Mouse (Mus musculus) ES-E14 (cell line): ENCODE data around the gene Srek1ip1. TPM values are rescaled to one million over a fixed set of nuclear protein-coding genes. Genes with fewer than 3 reads are reported as not detected.

Source experiments
- DNase-seq: peaks from one replicate; pipeline ENCODE4 v3.0.0-alpha.2; 2013; ENCODE audit warnings: low read depth, low spot score
- H3K27ac ChIP-seq: 2 replicates; pipeline ENCODE4 v1.5.1; 2012; ENCODE audit warnings: low read depth, mild to moderate bottlenecking, low read length, moderate library complexity, mixed read lengths; ENCODE audit not compliant: poor library complexity, insufficient read depth, severe bottlenecking
- H3K36me3 ChIP-seq: 2 replicates; pipeline ENCODE4 v1.6.1; 2012; ENCODE audit warnings: mild to moderate bottlenecking, low read length, moderate library complexity, mixed read lengths; ENCODE audit not compliant: control insufficient read depth, poor library complexity, insufficient read depth, severe bottlenecking
- H3K4me1 ChIP-seq, 2 experiments: fragments of 150-350 bp in 1 of 2; sonication (generic) in 1 of 2; 2 replicates each; pipeline ENCODE4 v1.6.1; 2012; ENCODE audit warnings: low read length in 2 of 2, mild to moderate bottlenecking in 1 of 2, mixed read lengths in 1 of 2; ENCODE audit not compliant: control insufficient read depth in 2 of 2, insufficient read depth in 2 of 2, poor library complexity in 1 of 2
- H3K4me3 ChIP-seq, 2 experiments: fragments of 150-350 bp in 1 of 2; sonication (generic) in 1 of 2; 2 replicates each; pipeline ENCODE4 v1.5.1; 2012; ENCODE audit warnings: low read length in 2 of 2, low read depth in 1 of 2, mild to moderate bottlenecking in 1 of 2, mixed read lengths in 1 of 2; ENCODE audit not compliant: insufficient read depth in 1 of 2, poor library complexity in 1 of 2, severe bottlenecking in 1 of 2
- H3K9ac ChIP-seq: 2 replicates; pipeline ENCODE4 v1.6.1; 2012; ENCODE audit warnings: low read depth, mild to moderate bottlenecking, low read length, mixed read lengths; ENCODE audit not compliant: poor library complexity, insufficient read depth, severe bottlenecking
- H3K9me3 ChIP-seq: fragments of 150-350 bp; sonication (generic); 2 replicates; pipeline ENCODE4 v1.6.1; 2012; ENCODE audit warnings: low read depth, mild to moderate bottlenecking, low read length; ENCODE audit not compliant: control insufficient read depth, insufficient read depth
- CHD2 ChIP-seq: IDR thresholded peaks from 2 replicates; pipeline ENCODE4 v1.6.1; 2014; ENCODE audit warnings: mild to moderate bottlenecking, low read depth, low read length, inconsistent platforms
- HCFC1 ChIP-seq: IDR thresholded peaks from 2 replicates; pipeline ENCODE4 v1.6.1; 2012; ENCODE audit warnings: low read length, inconsistent platforms, borderline replicate concordance; ENCODE audit not compliant: insufficient read depth
- MAFK ChIP-seq: IDR thresholded peaks from 2 replicates; pipeline ENCODE4 v1.6.1; 2014; ENCODE audit warnings: mild to moderate bottlenecking, low read depth, low read length, inconsistent platforms; ENCODE audit not compliant: insufficient read depth
- ZC3H11A ChIP-seq: IDR thresholded peaks from 2 replicates; pipeline ENCODE4 v1.6.1; 2012; ENCODE audit warnings: low read depth, mild to moderate bottlenecking, inconsistent platforms, low read length, borderline replicate concordance
- ZNF384 ChIP-seq: IDR thresholded peaks from 2 replicates; pipeline ENCODE4 v1.6.1; 2012; ENCODE audit warnings: low read depth, low read length, inconsistent platforms
- in situ Hi-C, 2 experiments: fragments of 600-800 bp; cut with MboI; formaldehyde crosslinking; loops; one replicate each; pipeline ENCODE4 v1.15.1; 2025; ENCODE audit warnings: low sequenced_read_pairs in 2 of 2, inconsistent platforms in 1 of 2; ENCODE audit not compliant: unreplicated experiment in 2 of 2
- total RNA-seq: library from RNA; depleted of rRNA; stranded (reverse); fragments of 300-350 nt; gene quantifications from 2 replicates; pipeline ENCODE4 v1.2.3, GENCODE M21; 2012

The Srek1ip1 gene
- total RNA-seq, 1 experiment, result 5.9 TPM

GRCm38 (mm10) chr13:104799067-104799466 lies 6.8 kb downstream of the Srek1ip1 start:
- in situ Hi-C loops, result no loop called here
- Histone ChIP-seq H3K4me3 (no peak overlapping the region), H3K4me1 (no peaks in the 10 kb centered on the region), H3K9me3 (no peaks in the 10 kb centered on the region), H3K27ac (no peak overlapping the region), H3K9ac (no peak overlapping the region), H3K36me3 (peaks cover 4% of the 10 kb centered on the region; the same call in 1 of the 2 replicates)
- DNase-seq, result no peak
- TF ChIP-seq CHD2 (no peak), MAFK (no peak), ZC3H11A (no peak), ZNF384 (no peak), HCFC1 (no peak)

GRCm38 (mm10) chr13:104799566-104800182 lies 7.4 kb downstream of the Srek1ip1 start:
- TF ChIP-seq MAFK, result no peak
- no peak for TF ChIP-seq ZNF384
- TF ChIP-seq ZC3H11A, result no peak
- no peak for TF ChIP-seq HCFC1
- TF ChIP-seq CHD2, result no peak
- no peak for DNase-seq
- no peaks in the 10 kb centered on the region for H3K4me1 ChIP-seq
- no peaks in the 10 kb centered on the region for H3K9me3 ChIP-seq
- no peak overlapping the region for H3K27ac ChIP-seq
- H3K9ac ChIP-seq, result no peak overlapping the region
- H3K36me3 ChIP-seq, result peaks cover 4% of the 10 kb centered on the region; the same call in 1 of the 2 replicates
- H3K4me3 ChIP-seq, result no peak overlapping the region
- in situ Hi-C loops, result no loop called here

- Histone ChIP-seq H3K9me3 (no peaks in the 10 kb centered on the region), H3K27ac (no peak overlapping the region), H3K9ac (no peak overlapping the region), H3K36me3 (peaks cover 2% of the 10 kb centered on the region; the same call in 1 of the 2 replicates), H3K4me3 (no peak overlapping the region), H3K4me1 (no peaks in the 10 kb centered on the region)
- in situ Hi-C loops, result no loop called here
- peak; percentile 43 for DNase-seq
- TF ChIP-seq MAFK (no peak), ZC3H11A (peak; percentile 77)
Measured at GRCm38 (mm10) chr13:104805681-104806080, 13.4 kb downstream of the Srek1ip1 start.

- in situ Hi-C loops, result loop anchor here in 1 of 2 experiments (10.0 kb wide), 1 partner anchor 119 kb away; no protein-coding TSS in a partner anchor
- Histone ChIP-seq H3K36me3 (no peaks in the 10 kb centered on the region), H3K4me1 (0 out of 4 replicates have a peak, but pooled peaks cover 0 to 2% of the 10 kb centered on the region in 2 experiments), H3K27ac (no peak overlapping the region), H3K9me3 (no peaks in the 10 kb centered on the region), H3K4me3 (peak overlapping the region; percentile 76 to 92), H3K9ac (peak overlapping the region; percentile 89)
- TF ChIP-seq ZC3H11A (no peak), MAFK (no peak), HCFC1 (no peak), ZNF384 (no peak), CHD2 (no peak)
- no peak for DNase-seq
Measured at GRCm38 (mm10) chr13:104816270-104816634, 24.0 kb downstream of the Srek1ip1 start.
